Mouse (Mus musculus) midbrain, embryonic 16.5 days (tissue): Measurements from ENCODE around the gene Tmco5b. TPM values are rescaled to one million over a fixed set of nuclear protein-coding genes. Genes with fewer than 3 reads are reported as not detected.

Experiments
- ATAC-seq: fragments of 200-750 bp; cut with Nextera tagmentation; 2 replicates; pipeline ENCODE4 v1.8.0; 2017; ENCODE audit warnings: moderate TSS enrichment
- H3K27ac ChIP-seq: fragments of 300-500 bp; sonication (generic); 2 replicates; pipeline ENCODE4 v1.5.1; 2014; ENCODE audit warnings: mild to moderate bottlenecking, low read length, mixed read lengths
- H3K27me3 ChIP-seq: fragments of 300-500 bp; sonication (generic); 2 replicates; pipeline ENCODE4 v1.6.1; 2014; ENCODE audit warnings: low read depth, low read length, mixed read lengths; ENCODE audit not compliant: control insufficient read depth, insufficient read depth
- H3K36me3 ChIP-seq: fragments of 300-500 bp; sonication (generic); 2 replicates; pipeline ENCODE4 v1.6.1; 2014; ENCODE audit warnings: mild to moderate bottlenecking, low read length, moderate library complexity, mixed read lengths; ENCODE audit not compliant: control insufficient read depth, insufficient read depth
- H3K4me1 ChIP-seq: fragments of 300-500 bp; sonication (generic); 2 replicates; pipeline ENCODE4 v1.6.1; 2014; ENCODE audit warnings: mild to moderate bottlenecking, low read length, mixed read lengths; ENCODE audit not compliant: control insufficient read depth, insufficient read depth
- H3K4me2 ChIP-seq: fragments of 300-500 bp; sonication (generic); 2 replicates; pipeline ENCODE4 v1.6.1; 2014; ENCODE audit warnings: mild to moderate bottlenecking, low read length, mixed read lengths
- H3K4me3 ChIP-seq: fragments of 300-500 bp; sonication (generic); 2 replicates; pipeline ENCODE4 v1.5.1; 2014; ENCODE audit warnings: low read depth, mild to moderate bottlenecking, low read length, moderate library complexity, mixed read lengths
- H3K9ac ChIP-seq: fragments of 300-500 bp; sonication (generic); 2 replicates; pipeline ENCODE4 v1.6.1; 2014; ENCODE audit warnings: low read depth, low read length, mixed read lengths
- H3K9me3 ChIP-seq: fragments of 300-500 bp; sonication (generic); replicated peaks from 2 replicates; pipeline ENCODE4 v1.6.1; 2014; ENCODE audit warnings: mild to moderate bottlenecking, low read length, mixed read lengths; ENCODE audit not compliant: control insufficient read depth, poor library complexity, severe bottlenecking
- WGBS: fragments of 180-500 bp; shearing (Covaris S2); extraction: QIAGEN DNeasy Blood & Tissue Kit; methylation state at CpG from one replicate; pipeline ENCODE4 v1.1.7; 2014; 5-methylcytosine and 5-hydroxymethylcytosine counted together
- polyA plus RNA-seq: library from polyadenylated mRNA; unstranded; fragments of >200 nt; fragmentation: Nextera tagmentation; extraction: Ambion mirVana; gene quantifications from 2 replicates; pipeline ENCODE4 v1.2.1, GENCODE M21; 2015

The Tmco5b gene
- polyA plus RNA-seq, 1 experiment from 2014 or later: not detected

DNA sequence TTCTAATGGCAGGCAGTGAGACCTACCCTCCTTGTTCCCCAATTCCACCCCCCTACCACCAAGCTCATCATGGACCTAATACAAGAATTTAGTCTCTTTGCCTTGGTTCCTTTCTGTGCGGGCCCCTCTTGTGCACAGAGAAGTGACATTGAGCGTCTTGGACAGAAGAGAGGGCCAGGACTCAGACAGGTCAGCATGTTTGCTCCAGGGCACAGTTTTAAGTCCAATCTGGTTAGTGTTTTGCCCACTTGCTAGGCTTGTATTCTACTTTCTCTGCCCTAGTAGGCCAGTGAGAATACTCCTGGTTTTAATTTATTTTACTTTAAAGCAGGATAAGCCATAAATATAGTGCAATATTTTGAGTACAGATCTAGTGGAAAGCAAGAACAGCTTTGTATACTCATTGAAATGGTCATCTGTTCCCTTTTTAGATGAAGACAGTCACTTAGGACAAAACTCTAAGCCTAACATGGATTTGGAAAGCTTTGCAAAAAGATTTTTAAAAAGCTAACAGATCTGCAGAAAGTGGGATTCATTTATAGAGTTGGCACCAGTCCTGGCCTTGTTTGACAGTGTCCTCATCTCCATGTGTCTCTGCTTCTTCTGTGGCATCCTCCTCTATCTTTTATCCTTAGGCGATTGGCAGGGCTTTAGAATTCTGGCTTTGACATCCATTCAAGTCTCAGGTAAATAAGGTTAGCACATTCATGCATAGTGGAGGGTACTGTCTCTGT, 50.2 kb downstream of the Tmco5b start:
- H3K9me3 ChIP-seq: no peaks in the 10 kb centered on the region
- no peaks in the 10 kb centered on the region for H3K27me3 ChIP-seq
- H3K4me2 ChIP-seq: no peak overlapping the region
- H3K27ac ChIP-seq: no peak overlapping the region
- H3K9ac ChIP-seq: no peak overlapping the region
- H3K4me1 ChIP-seq: no peaks in the 10 kb centered on the region
- no peak overlapping the region for H3K4me3 ChIP-seq
- no peak for ATAC-seq
- no peaks in the 10 kb centered on the region for H3K36me3 ChIP-seq
- WGBS: 89% methylated on average over 3 of the region's 3 CpGs

DNA sequence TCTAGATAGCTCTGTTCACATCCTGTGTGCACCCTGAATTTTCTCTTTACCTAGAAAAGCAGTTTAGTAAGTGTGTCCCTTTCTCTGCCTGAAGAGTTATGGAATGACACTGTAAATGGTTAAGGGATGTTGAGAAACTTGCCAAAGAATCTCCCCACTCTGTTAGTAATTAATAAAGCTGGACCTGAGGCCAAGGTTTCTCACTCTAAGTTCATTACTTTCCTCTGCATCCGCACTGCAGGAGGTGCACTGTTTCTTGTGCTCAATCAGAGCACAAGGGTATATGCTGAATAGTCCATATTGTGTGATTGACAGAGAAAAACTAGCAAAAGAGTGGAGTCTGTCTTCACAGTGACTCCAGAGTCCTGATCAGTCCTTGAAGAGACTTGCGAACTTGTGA, 59.0 kb downstream of the Tmco5b start:
- Histone ChIP-seq H3K9ac (no peak overlapping the region), H3K36me3 (no peaks in the 10 kb centered on the region), H3K4me2 (no peak overlapping the region), H3K27ac (no peak overlapping the region), H3K4me1 (no peaks in the 10 kb centered on the region), H3K4me3 (no peak overlapping the region), H3K27me3 (no peaks in the 10 kb centered on the region), H3K9me3 (no peaks in the 10 kb centered on the region)
- ATAC-seq: no peak
- WGBS: 95% methylated on average over 2 of the region's 2 CpGs

Other genes starting within 250 kb of the Tmco5b start
- gene Ryr3, start 68.6 kb upstream of the Tmco5b start, polyA plus RNA-seq: 5.8 and 6.2 TPM in 2 replicates
- gene Fmn1, start 42.0 kb downstream of the Tmco5b start, polyA plus RNA-seq: 0.78 and 0.80 TPM in 2 replicates